Comparison of ENCODE assay signal across 8 mouse cellular contexts in genomic region chr4:81669181-81669580, GRCm38 (mm10).
DNase-seq lines count a peak whose midpoint lies in the region; ATAC-seq and TF ChIP-seq lines count a peak whose summit lies in the region.

No protein-coding gene starts in this region.

- H3K4me3 ChIP-seq in intestine, embryonic 14.5 days (ENCODE audit: low read depth, low read length) = no peak overlapping the region
- H3K4me3 ChIP-seq in intestine, postnatal 0 days (ENCODE audit: low read depth, low read length) = no peak overlapping the region
- no peak overlapping the region for H3K4me3 ChIP-seq in intestine, embryonic 15.5 days (replicated peaks)
- no peak overlapping the region for H3K4me3 ChIP-seq in stomach, embryonic 16.5 days (replicated peaks; ENCODE audit: low read length)

- no peak for TF ChIP-seq CTCF in intestine, postnatal 0 days (IDR thresholded peaks at IDR 0.05; ENCODE audit: low read depth)

- DNase-seq in intestine, embryonic 14.5 days (ENCODE audit: low spot score) = peak; percentile 69
- DNase-seq in ES-CJ7 (ENCODE audit: low read depth, low spot score) = peak; percentile 87
- DNase-seq in embryo, embryonic 10.5 days (ENCODE audit: low spot score) = peak; percentile 69
- no peak for DNase-seq in spleen, adult 18-20 months
- no peak for DNase-seq in layer of hippocampus, adult 9-10 months (ENCODE audit: low spot score)

- H3K4me2 ChIP-seq in intestine, embryonic 14.5 days (ENCODE audit: low read length) = no peak overlapping the region
- H3K4me2 ChIP-seq in intestine, postnatal 0 days (replicated peaks; ENCODE audit: low read depth) = no peak overlapping the region
- H3K4me2 ChIP-seq in intestine, embryonic 15.5 days (replicated peaks) = no peak overlapping the region
- no peak overlapping the region for H3K4me2 ChIP-seq in stomach, embryonic 16.5 days (ENCODE audit: low read depth, low read length)

- no peaks in the 10 kb centered on the region for H3K27me3 ChIP-seq in intestine, embryonic 14.5 days (replicated peaks; ENCODE audit: control insufficient read depth, insufficient read depth, low read length)
- no peaks in the 10 kb centered on the region for H3K27me3 ChIP-seq in intestine, postnatal 0 days (replicated peaks; ENCODE audit: control insufficient read depth, insufficient read depth, low read length)
- no peaks in the 10 kb centered on the region for H3K27me3 ChIP-seq in intestine, embryonic 15.5 days (replicated peaks)
- no peaks in the 10 kb centered on the region for H3K27me3 ChIP-seq in stomach, embryonic 16.5 days (ENCODE audit: control insufficient read depth, insufficient read depth, low read length)

- H3K4me1 ChIP-seq in intestine, embryonic 14.5 days (replicated peaks; ENCODE audit: control insufficient read depth, insufficient read depth, low read length) = peaks cover 5% of the 10 kb centered on the region; the same call in 1 of the 2 replicates
- H3K4me1 ChIP-seq in intestine, postnatal 0 days (replicated peaks; ENCODE audit: control insufficient read depth, insufficient read depth, low read length) = no peaks in the 10 kb centered on the region
- H3K4me1 ChIP-seq in intestine, embryonic 15.5 days (replicated peaks) = peaks cover 5% of the 10 kb centered on the region; the same call in 1 of the 2 replicates
- H3K4me1 ChIP-seq in stomach, embryonic 16.5 days (ENCODE audit: control insufficient read depth, insufficient read depth, low read length) = peaks cover 3% of the 10 kb centered on the region; the same call in 1 of the 2 replicates

- no peak overlapping the region for H3K9ac ChIP-seq in intestine, embryonic 14.5 days (ENCODE audit: low read length)
- no peak overlapping the region for H3K9ac ChIP-seq in intestine, postnatal 0 days (ENCODE audit: low read depth, low read length)
- H3K9ac ChIP-seq in intestine, embryonic 15.5 days = no peak overlapping the region
- no peak overlapping the region for H3K9ac ChIP-seq in stomach, embryonic 16.5 days (ENCODE audit: low read length)

- 0 out of 2 replicates have a peak, but pooled peaks have one; percentile 40 for ATAC-seq in intestine, embryonic 14.5 days (replicated peaks; ENCODE audit: low FRiP score, low TSS enrichment, low read depth)
- no peak for ATAC-seq in intestine, postnatal 0 days
- ATAC-seq in intestine, embryonic 15.5 days = peak; percentile 83
- ATAC-seq in stomach, embryonic 16.5 days (ENCODE audit: insufficient read depth, low FRiP score) = peak; percentile 47; the same call in 1 of the 2 replicates

- H3K27ac ChIP-seq in intestine, embryonic 14.5 days (ENCODE audit: low read depth) = no peak overlapping the region
- no peak overlapping the region for H3K27ac ChIP-seq in intestine, postnatal 0 days (ENCODE audit: low read depth, low read length)
- H3K27ac ChIP-seq in intestine, embryonic 15.5 days = no peak overlapping the region
- H3K27ac ChIP-seq in stomach, embryonic 16.5 days (ENCODE audit: low read length) = no peak overlapping the region

- 10% methylated on average over 3 of the region's 3 CpGs for WGBS in intestine, embryonic 14.5 days
- 13% methylated on average over 3 of the region's 3 CpGs for WGBS in intestine, postnatal 0 days
- WGBS in intestine, embryonic 15.5 days = 14% methylated on average over 3 of the region's 3 CpGs
- WGBS in stomach, embryonic 16.5 days = 10% methylated on average over 3 of the region's 3 CpGs

- H3K36me3 ChIP-seq in intestine, embryonic 14.5 days (ENCODE audit: control insufficient read depth, insufficient read depth, low read length) = no peaks in the 10 kb centered on the region
- no peaks in the 10 kb centered on the region for H3K36me3 ChIP-seq in intestine, postnatal 0 days (ENCODE audit: control insufficient read depth, insufficient read depth)
- H3K36me3 ChIP-seq in intestine, embryonic 15.5 days = no peaks in the 10 kb centered on the region
- no peaks in the 10 kb centered on the region for H3K36me3 ChIP-seq in stomach, embryonic 16.5 days (ENCODE audit: control insufficient read depth, insufficient read depth, low read length)

- H3K9me3 ChIP-seq in intestine, embryonic 14.5 days (ENCODE audit: control insufficient read depth, low read length) = no peaks in the 10 kb centered on the region
- H3K9me3 ChIP-seq in intestine, postnatal 0 days (ENCODE audit: control insufficient read depth) = no peaks in the 10 kb centered on the region
- no peaks in the 10 kb centered on the region for H3K9me3 ChIP-seq in intestine, embryonic 15.5 days
- peaks cover under 1% of the 10 kb centered on the region; the same call in 1 of the 2 replicates for H3K9me3 ChIP-seq in stomach, embryonic 16.5 days (replicated peaks; ENCODE audit: control insufficient read depth, low read length)

Comparison
In these comparisons a context has a peak if more than half of its experiments do, and no peak if none do; other contexts are left out.
1. DNase-seq: peak in intestine, embryonic 14.5 days (single experiment), ES-CJ7 (single experiment) and embryo, embryonic 10.5 days (single experiment); none in spleen, adult 18-20 months (0 of 2) and layer of hippocampus, adult 9-10 months (single experiment).